Mouse (Mus musculus) CH12.LX (cell line): ENCODE data around the gene Mpp4. TPM values are rescaled to one million over a fixed set of nuclear protein-coding genes. Genes with fewer than 3 reads are reported as not detected.
A peak's percentile ranks its signal among the peaks of the same experiment; 100 is the strongest.

ENCODE experiments used
- DNase-seq: peaks from one replicate; pipeline ENCODE4 v3.0.0-alpha.2; 2013; ENCODE audit errors: extremely low read depth
- H3K27ac ChIP-seq: 2 replicates; pipeline ENCODE4 v1.5.1; 2012; ENCODE audit warnings: low read depth, mild to moderate bottlenecking, control low read depth, moderate library complexity; ENCODE audit not compliant: insufficient read depth
- H3K27me3 ChIP-seq: replicated peaks from 2 replicates; pipeline ENCODE3; 2012; ENCODE audit warnings: inconsistent platforms
- H3K36me3 ChIP-seq, 2 experiments: replicated peaks in 1 of 2; 2 replicates each; pipeline versions ENCODE3 to v1.6.1; 2012; ENCODE audit warnings: inconsistent platforms in 1 of 2, low read length in 1 of 2, mild to moderate bottlenecking in 1 of 2, mixed read lengths in 1 of 2, moderate library complexity in 1 of 2; ENCODE audit not compliant: control insufficient read depth in 1 of 2, insufficient read depth in 1 of 2
- H3K4me1 ChIP-seq, 2 experiments: 2 replicates each; pipeline ENCODE4 v1.6.1; 2012; ENCODE audit warnings: inconsistent platforms in 1 of 2, moderate library complexity in 1 of 2; ENCODE audit not compliant: insufficient read depth in 2 of 2, control insufficient read depth in 1 of 2
- H3K4me2 ChIP-seq: 2 replicates; pipeline ENCODE4 v1.6.1; 2012; ENCODE audit warnings: low read depth, mild to moderate bottlenecking, control low read depth; ENCODE audit not compliant: poor library complexity, insufficient read depth, severe bottlenecking
- H3K4me3 ChIP-seq, 3 experiments: fragments of 150-350 bp in 1 of 3; sonication (generic) in 1 of 3; replicated peaks in 1 of 3; 2 replicates each; pipeline versions ENCODE3 to v1.5.1; 2011 to 2012; ENCODE audit warnings: low read depth in 2 of 3, low read length in 2 of 3, mild to moderate bottlenecking in 2 of 3, moderate library complexity in 2 of 3, control low read depth in 1 of 3, improper control_type of control experiment in 1 of 3, inconsistent platforms in 1 of 3, mixed read lengths in 1 of 3; ENCODE audit not compliant: poor library complexity in 1 of 3
- H3K79me2 ChIP-seq: replicated peaks from 2 replicates; pipeline ENCODE4 v1.6.1; 2012; ENCODE audit warnings: mild to moderate bottlenecking, moderate library complexity; ENCODE audit not compliant: control insufficient read depth, poor library complexity, insufficient read depth, severe bottlenecking; ENCODE audit errors: extremely low read depth
- H3K9ac ChIP-seq: 2 replicates; pipeline ENCODE4 v1.6.1; 2012; ENCODE audit warnings: low read depth, mild to moderate bottlenecking, control low read depth, moderate library complexity; ENCODE audit not compliant: insufficient read depth
- H3K9me3 ChIP-seq: replicated peaks from 2 replicates; pipeline ENCODE3; 2012; ENCODE audit warnings: low read length, inconsistent platforms, mixed read lengths
- BHLHE40 ChIP-seq: IDR thresholded peaks from 2 replicates; pipeline ENCODE4 v1.6.1; 2011; ENCODE audit warnings: mild to moderate bottlenecking, low read depth, low read length, improper control_type of control experiment
- CHD1 ChIP-seq: IDR thresholded peaks from 2 replicates; pipeline ENCODE4 v1.6.1; 2012; ENCODE audit warnings: low read depth, low read length, improper control_type of control experiment, inconsistent platforms
- CHD2 ChIP-seq: IDR thresholded peaks from 2 replicates; pipeline ENCODE4 v1.6.1; 2011; ENCODE audit warnings: low read length, improper control_type of control experiment
- CTCF ChIP-seq, 2 experiments: IDR thresholded peaks in 1 of 2; conservative IDR thresholded peaks in 1 of 2; 2 replicates each; pipeline ENCODE4 v1.5.1; 2011 to 2012; ENCODE audit warnings: low read depth in 2 of 2, low read length in 2 of 2, improper control_type of control experiment in 1 of 2, inconsistent platforms in 1 of 2, mild to moderate bottlenecking in 1 of 2, moderate library complexity in 1 of 2
- E2F4 ChIP-seq: IDR thresholded peaks from 2 replicates; pipeline ENCODE4 v1.6.1; 2011; ENCODE audit warnings: low read depth, low read length, improper control_type of control experiment; ENCODE audit not compliant: insufficient replicate concordance
- ELF1 ChIP-seq: IDR thresholded peaks from 2 replicates; pipeline ENCODE4 v1.6.1; 2014; ENCODE audit warnings: low read depth, mild to moderate bottlenecking, inconsistent platforms, low read length, improper control_type of control experiment
- EP300 ChIP-seq: IDR thresholded peaks from 2 replicates; pipeline ENCODE4 v1.6.1; 2011; ENCODE audit warnings: low read length, improper control_type of control experiment
- ETS1 ChIP-seq: conservative IDR thresholded peaks from 2 replicates; pipeline ENCODE4 v1.6.1; 2012; ENCODE audit warnings: low read depth, mild to moderate bottlenecking, inconsistent platforms, low read length, improper control_type of control experiment, moderate library complexity
- HCFC1 ChIP-seq: IDR thresholded peaks from 2 replicates; pipeline ENCODE4 v1.6.1; 2012; ENCODE audit warnings: low read depth, mild to moderate bottlenecking, inconsistent platforms, low read length, improper control_type of control experiment
- IRF4 ChIP-seq: IDR thresholded peaks from 2 replicates; pipeline ENCODE4 v1.6.1; 2014; ENCODE audit warnings: low read depth, mild to moderate bottlenecking, inconsistent platforms, low read length, improper control_type of control experiment
- JUN ChIP-seq: IDR thresholded peaks from 2 replicates; pipeline ENCODE4 v1.6.1; 2011; ENCODE audit warnings: low read depth, mild to moderate bottlenecking, low read length, improper control_type of control experiment, moderate library complexity; ENCODE audit not compliant: insufficient read depth
- JUND ChIP-seq: conservative IDR thresholded peaks from 2 replicates; pipeline ENCODE4 v1.6.1; 2011; ENCODE audit warnings: low read depth, low read length, improper control_type of control experiment
- MAFK ChIP-seq: IDR thresholded peaks from 2 replicates; pipeline ENCODE4 v1.6.1; 2011; ENCODE audit warnings: low read length, improper control_type of control experiment; ENCODE audit not compliant: insufficient replicate concordance
- MAX ChIP-seq: IDR thresholded peaks from 2 replicates; pipeline ENCODE4 v1.6.1; 2011; ENCODE audit warnings: low read length, improper control_type of control experiment
- MEF2A ChIP-seq: IDR thresholded peaks from 2 replicates; pipeline ENCODE4 v1.6.1; 2014; ENCODE audit warnings: low read depth, mild to moderate bottlenecking, inconsistent platforms, low read length, improper control_type of control experiment, borderline replicate concordance
- MXI1 ChIP-seq: IDR thresholded peaks from 2 replicates; pipeline ENCODE4 v1.6.1; 2011; ENCODE audit warnings: mild to moderate bottlenecking, low read depth, low read length, improper control_type of control experiment
- MYC ChIP-seq: IDR thresholded peaks from 2 replicates; pipeline ENCODE4 v1.6.1; 2011; ENCODE audit warnings: low read depth, mild to moderate bottlenecking, improper control_type of control experiment, low read length
- PAX5 ChIP-seq: IDR thresholded peaks from 2 replicates; pipeline ENCODE4 v1.6.1; 2012; ENCODE audit warnings: low read length, inconsistent platforms, mixed read lengths
- RCOR1 ChIP-seq: conservative IDR thresholded peaks from 2 replicates; pipeline ENCODE4 v1.6.1; 2012; ENCODE audit warnings: low read depth, mild to moderate bottlenecking, inconsistent platforms, low read length, improper control_type of control experiment
- TCF12 ChIP-seq: IDR thresholded peaks from 2 replicates; pipeline ENCODE4 v1.6.1; 2014; ENCODE audit warnings: low read depth, mild to moderate bottlenecking, inconsistent platforms, low read length, improper control_type of control experiment
- UBTF ChIP-seq: IDR thresholded peaks from 2 replicates; pipeline ENCODE4 v1.6.1; 2012; ENCODE audit warnings: low read depth, mild to moderate bottlenecking, inconsistent platforms, low read length, improper control_type of control experiment, moderate library complexity
- USF2 ChIP-seq: conservative IDR thresholded peaks from 2 replicates; pipeline ENCODE4 v1.6.1; 2011; ENCODE audit warnings: low read depth, low read length, improper control_type of control experiment
- ZNF384 ChIP-seq: IDR thresholded peaks from 2 replicates; pipeline ENCODE4 v1.6.1; 2012; ENCODE audit warnings: low read depth, low read length, improper control_type of control experiment, inconsistent platforms
- dilution Hi-C: fragments of 300-500 bp; cut with MboI; formaldehyde crosslinking; loops from 2 replicates; pipeline ENCODE4 v1.14.3; 2020; ENCODE audit warnings: low sequenced_read_pairs; ENCODE audit not compliant: extremely low pct_unique_long_range_greater_than_20kb, extremely low pct_ligation_motif_present
- in situ Hi-C: fragments of 300-500 bp; cut with MboI; formaldehyde crosslinking; loops from 3 replicates; pipeline ENCODE4 v1.14.3; 2019; ENCODE audit warnings: low sequenced_read_pairs, low pct_ligation_motif_present, low pct_unique_long_range_greater_than_20kb, mixed read lengths
- polyA plus RNA-seq: library from polyadenylated mRNA; unstranded; fragments of >175 nt; gene quantifications from 2 replicates; pipeline ENCODE4 v1.2.1, GENCODE M21; 2012; ENCODE audit warnings: low read depth; ENCODE audit not compliant: insufficient read length
- total RNA-seq, 2 experiments: library from RNA; depleted of rRNA; stranded (reverse); fragments of 300-350 nt in 1 of 2; fragments of >200 nt in 1 of 2; gene quantifications; 2 replicates each; pipeline ENCODE4 v1.2.3; 2012 to 2014

The Mpp4 gene
- total and polyA plus RNA-seq, 3 experiments = 0.79 to 2.8 (median 1.1) TPM

GRCm38 (mm10) chr1:59211651-59212050 lies 48.5 kb upstream of the Mpp4 start:
- no peaks in the 10 kb centered on the region for H3K27me3 ChIP-seq
- H3K79me2 ChIP-seq = no peaks in the 10 kb centered on the region
- H3K4me2 ChIP-seq = no peak overlapping the region
- no peaks in the 10 kb centered on the region for H3K9me3 ChIP-seq
- H3K27ac ChIP-seq = no peak overlapping the region
- peaks cover 13 to 47% of the 10 kb centered on the region in 2 experiments for H3K36me3 ChIP-seq
- TF ChIP-seq CHD2 (no peak), USF2 (no peak), UBTF (no peak), ELF1 (no peak), PAX5 (no peak), E2F4 (no peak)
- TF ChIP-seq, all 38 proteins: peak for 0
- in situ Hi-C loops = no loop called here
- no peak overlapping the region for H3K9ac ChIP-seq
- dilution Hi-C loops = no loop called here
- no peak overlapping the region for H3K4me3 ChIP-seq
- H3K4me1 ChIP-seq = peaks cover 0 to 10% of the 10 kb centered on the region in 2 experiments; a peak in 1 of 4 replicates
- DNase-seq = no peak

DNA sequence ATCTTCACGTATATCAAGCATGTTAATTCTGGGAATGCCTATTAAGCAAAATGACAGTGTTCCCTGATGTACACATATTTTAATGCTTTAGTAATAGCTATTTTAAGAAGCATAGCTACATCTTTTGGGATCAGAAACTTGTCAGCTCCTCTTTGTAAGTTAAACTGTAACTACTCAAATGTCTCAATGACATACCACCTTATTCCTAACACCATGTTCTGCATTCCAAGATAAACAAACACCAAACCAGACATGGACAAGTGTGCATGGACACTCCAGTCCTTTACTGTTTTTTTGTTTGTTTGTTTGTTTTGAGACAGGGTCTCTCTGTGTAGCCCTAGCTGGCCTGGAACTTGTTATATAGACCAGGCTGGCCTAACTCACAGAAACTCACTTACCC lies 45.1 kb upstream of the Mpp4 start:
- Histone ChIP-seq H3K4me2 (no peak overlapping the region), H3K9ac (no peak overlapping the region), H3K27me3 (no peaks in the 10 kb centered on the region), H3K27ac (no peak overlapping the region), H3K4me3 (no peak overlapping the region), H3K79me2 (no peaks in the 10 kb centered on the region), H3K36me3 (peaks cover 5 to 34% of the 10 kb centered on the region in 2 experiments), H3K4me1 (peaks cover 6 to 26% of the 10 kb centered on the region in 2 experiments; a peak in 3 of 4 replicates), H3K9me3 (no peaks in the 10 kb centered on the region)
- no peak for DNase-seq
- dilution Hi-C loops (no loop called here), in situ Hi-C loops (no loop called here)
- no peak for TF ChIP-seq CHD1
- TF ChIP-seq JUN = no peak
- no peak for TF ChIP-seq MYC
- no peak for TF ChIP-seq MEF2A
- no peak for TF ChIP-seq E2F4
- no peak for TF ChIP-seq MXI1
- TF ChIP-seq USF2 = no peak
- TF ChIP-seq EP300 = no peak

DNA sequence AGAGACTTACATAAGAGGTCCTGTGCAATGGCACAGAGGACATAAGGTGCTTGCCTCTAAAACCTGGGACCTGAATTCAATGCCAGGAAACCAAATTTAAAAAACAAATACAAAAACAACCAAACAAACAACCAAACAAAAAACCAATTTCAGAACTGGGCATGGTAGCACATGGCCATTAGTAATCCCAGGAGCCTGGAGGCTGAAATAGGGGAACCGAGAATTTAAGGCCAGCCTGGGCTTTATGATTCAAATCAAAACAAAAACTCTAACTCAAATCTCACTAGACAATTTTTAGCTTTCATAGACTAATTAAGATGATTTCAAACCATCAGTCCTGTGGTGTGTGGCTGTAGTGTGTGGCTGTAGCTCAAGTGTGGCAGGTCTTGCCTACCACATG lies 41.3 kb upstream of the Mpp4 start:
- TF ChIP-seq BHLHE40 (peak; percentile 63), HCFC1 (no peak), MAFK (peak; percentile 29; the same call in 1 of the 2 replicates), JUN (peak; percentile 67), EP300 (peak; percentile 92), ZNF384 (no peak), ETS1 (peak; percentile 44; the same call in 1 of the 2 replicates), MAX (peak; percentile 64; the same call in 1 of the 2 replicates), MEF2A (peak; percentile 75; the same call in 1 of the 2 replicates), CHD1 (no peak), CTCF (conservative IDR thresholded peaks at IDR 0.05 in 1 of 2, IDR thresholded peaks at IDR 0.05 in 1 of 2; ENCODE audit: low read depth in 2 of 2, low read length in 2 of 2) (no peak), RCOR1 (peak; percentile 88; the same call in 1 of the 2 replicates), TCF12 (0 out of 2 replicates have a peak, but pooled peaks have one; percentile 44), IRF4 (peak; percentile 96), JUND (peak; percentile 82), MYC (peak; percentile 89)
- H3K9ac ChIP-seq = no peak overlapping the region
- no peaks in the 10 kb centered on the region for H3K9me3 ChIP-seq
- peaks cover 6 to 26% of the 10 kb centered on the region in 2 experiments; a peak in 3 of 4 replicates for H3K4me1 ChIP-seq
- H3K4me2 ChIP-seq = no peak overlapping the region
- H3K27me3 ChIP-seq = no peaks in the 10 kb centered on the region
- no peaks in the 10 kb centered on the region for H3K79me2 ChIP-seq
- dilution Hi-C loops = no loop called here
- no peak overlapping the region for H3K4me3 ChIP-seq
- H3K36me3 ChIP-seq = peaks cover 12 to 50% of the 10 kb centered on the region in 2 experiments
- no peak overlapping the region for H3K27ac ChIP-seq
- in situ Hi-C loops = no loop called here
- DNase-seq = peak; percentile 45
